Mouse (Mus musculus) left cerebral cortex, adult 9 months (tissue): ENCODE measurements around the gene Gm1553.

ENCODE experiments used
- DNase-seq, 2 experiments: peaks; one replicate each; pipeline ENCODE4 v3.0.0; 2022; ENCODE audit warnings: low spot score in 2 of 2

Gm1553 gene

DNA sequence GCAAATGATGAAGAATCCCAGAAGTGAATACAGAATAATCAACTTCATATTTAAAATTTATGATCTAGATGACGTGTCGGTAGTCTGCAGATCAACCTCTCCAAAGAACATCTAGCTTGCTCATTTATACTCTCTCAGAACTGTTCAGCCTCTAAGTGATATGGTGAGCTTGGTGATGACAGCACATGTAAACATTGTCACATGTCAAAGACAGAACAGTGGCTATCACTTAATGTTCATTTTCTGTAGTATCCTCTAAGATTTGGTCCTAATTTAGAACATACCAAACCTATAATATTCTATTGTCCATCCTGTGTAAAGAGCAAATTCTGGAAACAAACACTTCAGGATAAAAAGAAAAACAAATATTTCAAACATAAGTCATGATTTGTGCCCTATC, at the start of gene Gm1553:
TSS of gene Gm1553 (minus strand) at position 101 of the 400 bp plus-strand sequence.
- no peak for DNase-seq
